Mouse (Mus musculus) gastrocnemius, postnatal 4 days (tissue): ENCODE results near the gene Lrrc4b. TPM values are rescaled to one million over a fixed set of nuclear protein-coding genes. Genes with fewer than 3 reads are reported as not detected.

ENCODE experiments used
- DNase-seq, 2 experiments: peaks; one replicate each; pipeline ENCODE4 v3.0.0; 2021 to 2022; ENCODE audit warnings: low spot score in 2 of 2, mixed read lengths in 2 of 2
- total RNA-seq, 2 experiments: library from RNA; stranded (reverse); gene quantifications; 2 replicates each; pipeline ENCODE4 v1.2.3; 2021

Lrrc4b gene
- total RNA-seq, 2 experiments from 2014 or later = 4.0 to 4.2 TPM

DNA sequence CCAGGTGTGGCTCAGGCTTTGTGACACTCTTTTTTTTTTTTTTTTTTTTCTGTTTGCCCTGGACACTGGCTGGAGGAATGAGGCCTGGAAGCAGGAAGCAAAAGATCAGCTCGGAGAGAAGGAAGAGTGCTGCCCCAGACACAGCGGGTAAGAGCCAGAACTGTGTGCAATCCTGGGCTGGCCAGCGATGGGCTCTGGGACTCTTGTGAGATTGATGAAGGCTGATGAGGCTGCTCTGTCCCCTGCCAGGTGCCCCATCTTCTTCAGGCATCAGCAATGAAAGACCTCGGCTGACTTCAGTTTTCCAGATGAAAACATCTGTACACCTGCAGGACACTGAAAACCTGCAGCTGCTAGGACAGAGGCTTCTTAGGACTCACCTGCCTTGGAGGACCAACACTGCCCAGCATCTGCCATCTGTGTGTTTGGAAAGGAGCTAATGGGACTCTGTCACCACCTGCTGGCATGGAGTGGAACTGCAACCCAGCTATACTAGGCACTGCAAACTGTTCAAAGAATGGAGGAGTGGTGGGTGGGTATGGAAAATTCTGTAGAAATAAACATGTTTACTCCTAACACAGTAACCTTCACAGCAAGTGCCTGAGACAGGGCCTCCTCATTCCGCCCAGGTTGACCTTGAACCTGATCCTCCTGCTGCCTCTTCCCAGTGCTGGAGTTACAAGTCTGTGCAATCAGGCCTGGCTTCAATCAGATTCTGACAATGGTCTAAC is 56.2 kb downstream of the Lrrc4b start:
- peak in 1 of 2 experiments; percentile 67 for DNase-seq

DNA sequence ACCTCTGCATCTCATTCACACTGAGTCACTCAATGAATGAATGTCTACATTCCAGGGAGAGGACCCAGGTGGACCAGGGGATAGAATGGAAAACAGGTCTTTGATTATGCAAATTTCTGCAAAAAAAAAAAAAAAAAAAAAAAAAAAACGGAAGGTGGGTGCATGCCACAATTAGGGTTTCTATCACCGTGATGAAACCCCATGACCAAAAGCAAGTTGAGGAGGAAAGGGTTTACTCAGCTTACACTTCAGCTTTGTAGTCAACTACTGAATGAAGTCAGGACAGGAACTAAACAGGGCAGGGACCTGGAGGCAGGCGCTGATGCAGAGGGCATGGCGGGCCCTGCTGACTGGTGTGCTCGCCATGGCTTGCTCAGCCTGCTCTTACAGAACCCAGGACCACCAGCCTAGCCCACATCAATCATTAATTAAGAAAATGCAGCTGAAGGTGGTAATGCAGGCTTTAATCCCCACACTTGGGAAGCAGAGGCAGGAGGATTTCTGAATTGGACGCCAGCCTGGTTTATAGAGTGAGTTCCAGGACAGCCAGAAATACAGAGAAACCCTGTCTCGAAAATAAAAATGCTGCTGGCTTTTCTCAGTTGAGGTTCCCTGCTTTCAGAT is 56.9 kb downstream of the Lrrc4b start:
- peak in 1 of 2 experiments; percentile 12 for DNase-seq

DNA sequence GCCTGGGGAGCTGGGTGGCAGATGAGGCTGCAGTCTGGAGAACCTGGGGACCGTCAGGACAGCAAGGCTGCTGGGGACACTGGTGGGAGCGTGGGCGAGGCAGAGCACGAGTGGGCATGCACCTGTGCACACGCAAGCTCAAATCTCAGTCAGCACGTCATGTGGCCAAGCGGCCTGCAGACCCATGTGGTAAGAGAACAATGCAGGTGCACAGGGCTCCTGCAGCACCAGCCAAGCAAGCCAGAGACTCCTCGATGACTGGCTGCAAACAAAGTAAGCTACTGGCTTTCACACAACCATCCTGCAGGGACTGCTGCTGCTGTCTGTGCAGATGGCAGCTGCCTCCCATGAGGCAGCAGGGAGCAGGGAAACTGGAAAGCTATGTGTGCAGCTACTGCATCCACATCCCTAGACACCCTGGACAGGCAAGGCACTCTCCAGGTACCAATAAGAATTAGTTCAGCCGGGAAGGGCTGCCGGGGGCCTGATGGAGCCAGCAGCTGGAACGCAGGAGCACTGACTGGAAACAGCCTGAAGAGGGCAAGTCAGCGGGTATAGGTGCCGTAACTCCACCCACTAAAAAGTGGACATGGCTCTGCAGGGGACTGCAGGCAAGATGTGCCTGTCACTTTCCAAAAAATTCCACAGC is 58.2 kb downstream of the Lrrc4b start:
- no peak for DNase-seq

DNA sequence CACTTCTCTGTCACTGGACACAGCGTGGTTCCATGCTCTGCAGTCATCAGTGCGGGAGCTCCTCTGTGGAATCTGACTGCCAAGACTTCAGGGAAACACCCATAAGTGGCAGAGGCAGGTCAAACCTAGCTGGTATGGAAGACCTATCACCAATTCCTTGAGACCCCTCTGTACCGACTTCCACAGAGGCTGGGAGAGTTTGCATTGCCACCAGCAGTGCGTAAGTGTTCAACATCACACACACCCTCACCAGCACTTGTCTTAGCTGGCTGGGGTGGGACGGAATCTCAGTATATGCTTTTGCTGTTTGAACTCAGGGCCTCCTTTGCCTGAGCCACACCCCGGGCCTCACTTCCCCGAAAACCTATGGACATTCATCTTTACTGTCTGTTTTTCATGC is 59.1 kb downstream of the Lrrc4b start:
- DNase-seq = no peak

DNA sequence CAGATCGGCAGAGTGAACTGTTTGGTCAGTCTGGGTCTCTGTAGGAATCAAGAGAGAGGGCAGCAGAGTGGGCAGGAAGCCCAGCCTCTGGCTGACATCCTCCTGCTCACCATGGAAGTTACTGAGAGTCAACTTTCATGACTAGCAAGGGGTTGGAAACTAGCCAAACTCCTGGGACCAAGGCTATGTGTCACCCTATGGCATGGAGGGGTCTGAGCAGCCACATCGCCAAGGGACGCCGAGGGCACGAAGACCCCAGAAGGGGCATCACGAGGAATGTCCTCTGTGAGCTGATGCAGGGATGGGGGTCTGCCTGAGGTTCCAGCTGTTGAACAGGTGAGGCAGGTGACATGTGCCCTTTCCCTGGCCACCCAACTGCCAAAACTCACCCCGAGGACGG is 59.7 kb downstream of the Lrrc4b start:
- no peak for DNase-seq

DNA sequence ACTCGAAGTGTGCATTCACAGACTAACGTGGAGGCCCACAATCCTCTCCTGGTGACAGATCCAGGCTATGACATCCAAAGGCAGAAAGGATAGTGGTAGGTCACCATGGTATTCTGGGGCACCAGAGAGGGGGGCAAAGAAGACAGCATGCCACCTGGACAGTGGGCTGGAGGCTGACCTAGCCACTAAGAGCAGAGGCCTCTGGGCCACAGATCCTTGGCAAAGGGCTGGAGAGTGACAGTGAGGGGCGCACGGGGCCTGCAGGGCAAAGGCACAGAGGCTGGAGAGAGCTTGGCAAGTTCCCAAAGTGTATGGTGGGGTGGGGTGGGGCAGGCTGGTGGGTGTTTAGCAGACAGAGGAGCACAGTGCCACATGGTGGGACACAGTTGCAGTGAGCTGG is 61.5 kb downstream of the Lrrc4b start:
- no peak for DNase-seq

DNA sequence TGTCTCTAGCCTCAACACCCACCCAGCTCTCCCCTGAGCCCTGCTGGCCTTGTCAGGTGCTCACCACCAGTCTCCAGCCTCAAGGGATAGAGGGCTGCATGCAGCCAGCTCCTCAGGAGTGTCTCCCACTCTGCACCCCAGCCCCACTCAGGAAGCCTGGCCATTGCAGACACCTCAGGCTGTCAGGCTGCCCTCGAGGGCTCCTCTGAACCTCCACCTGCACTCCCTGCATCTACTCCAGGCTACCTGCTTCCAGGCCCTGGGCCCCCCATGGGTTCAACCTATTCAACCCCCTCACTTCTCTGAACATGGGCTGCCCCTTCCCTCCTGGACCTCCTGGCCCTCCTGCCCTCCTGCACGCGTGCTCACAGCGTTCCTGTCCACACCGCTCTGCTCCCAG is 62.6 kb downstream of the Lrrc4b start:
- no peak for DNase-seq

DNA sequence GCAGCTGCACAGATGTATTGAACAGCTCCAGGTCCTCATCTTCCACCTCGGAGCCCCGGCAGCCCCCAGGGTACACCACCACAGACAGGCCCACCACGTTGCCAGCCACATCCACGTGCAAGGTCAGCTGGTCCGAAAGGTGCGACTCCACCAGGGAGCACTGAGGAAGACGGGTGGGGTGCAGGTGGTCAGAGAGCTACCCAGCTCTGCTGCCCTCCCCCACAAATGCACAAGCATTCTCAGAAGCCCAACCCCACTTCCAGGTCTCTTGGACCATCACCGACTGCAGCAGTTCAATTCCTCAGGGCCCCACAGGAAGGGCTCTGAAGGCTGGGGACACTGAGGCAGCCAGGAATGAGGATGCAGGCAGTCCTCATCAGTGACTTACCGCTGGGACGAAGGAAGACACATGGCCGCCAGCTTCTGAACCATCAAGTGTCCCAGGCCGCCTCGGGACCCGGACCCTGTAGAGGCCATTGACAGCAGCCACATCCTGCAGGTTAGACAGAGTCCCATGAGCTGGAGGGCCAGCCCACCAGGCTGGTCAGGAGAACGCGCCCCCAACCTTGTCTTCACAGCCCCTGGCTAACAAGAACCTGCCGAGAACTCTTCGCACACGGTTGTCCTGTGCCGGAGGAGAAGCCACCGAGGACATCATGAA is 63.5 kb downstream of the Lrrc4b start:
- DNase-seq = no peak

DNA sequence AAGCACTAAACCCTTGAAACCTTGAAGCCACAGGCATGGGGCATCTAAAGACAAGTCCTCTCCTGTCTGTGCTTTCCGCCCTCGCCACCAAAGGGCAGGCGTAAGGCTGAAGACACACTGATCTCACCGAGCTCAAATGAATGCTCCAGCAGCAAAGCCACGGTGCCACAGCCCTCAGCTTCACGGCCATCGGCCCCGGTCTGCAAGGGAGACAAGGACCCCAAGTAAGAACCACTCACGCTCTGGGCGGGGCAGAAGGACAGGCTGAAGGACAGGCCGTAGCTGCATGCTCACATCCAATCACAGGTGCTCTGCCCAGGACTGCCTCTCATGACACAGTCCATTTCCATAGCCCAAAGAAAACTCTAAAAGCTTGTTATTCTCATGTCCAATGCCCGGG is 65.9 kb downstream of the Lrrc4b start:
- DNase-seq = no peak

DNA sequence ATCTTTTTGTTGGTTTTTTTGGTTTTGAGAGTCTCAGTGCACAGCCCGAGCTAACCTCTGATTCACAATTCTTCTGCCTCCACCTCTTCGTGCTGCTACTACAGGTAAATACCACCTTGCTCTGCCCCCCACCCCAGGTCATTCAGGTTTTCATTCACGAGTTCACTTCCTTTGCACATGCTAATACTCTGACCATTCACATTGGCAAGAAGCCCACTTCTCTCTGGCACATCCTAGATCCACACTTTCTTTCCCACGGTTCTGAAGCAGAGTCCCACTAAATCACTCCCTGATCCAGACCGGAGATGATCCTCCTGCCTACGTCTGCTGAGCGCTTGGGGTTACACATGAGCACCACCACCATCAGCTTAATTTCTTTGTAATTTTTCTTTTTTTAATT is 66.3 kb downstream of the Lrrc4b start:
- no peak for DNase-seq

DNA sequence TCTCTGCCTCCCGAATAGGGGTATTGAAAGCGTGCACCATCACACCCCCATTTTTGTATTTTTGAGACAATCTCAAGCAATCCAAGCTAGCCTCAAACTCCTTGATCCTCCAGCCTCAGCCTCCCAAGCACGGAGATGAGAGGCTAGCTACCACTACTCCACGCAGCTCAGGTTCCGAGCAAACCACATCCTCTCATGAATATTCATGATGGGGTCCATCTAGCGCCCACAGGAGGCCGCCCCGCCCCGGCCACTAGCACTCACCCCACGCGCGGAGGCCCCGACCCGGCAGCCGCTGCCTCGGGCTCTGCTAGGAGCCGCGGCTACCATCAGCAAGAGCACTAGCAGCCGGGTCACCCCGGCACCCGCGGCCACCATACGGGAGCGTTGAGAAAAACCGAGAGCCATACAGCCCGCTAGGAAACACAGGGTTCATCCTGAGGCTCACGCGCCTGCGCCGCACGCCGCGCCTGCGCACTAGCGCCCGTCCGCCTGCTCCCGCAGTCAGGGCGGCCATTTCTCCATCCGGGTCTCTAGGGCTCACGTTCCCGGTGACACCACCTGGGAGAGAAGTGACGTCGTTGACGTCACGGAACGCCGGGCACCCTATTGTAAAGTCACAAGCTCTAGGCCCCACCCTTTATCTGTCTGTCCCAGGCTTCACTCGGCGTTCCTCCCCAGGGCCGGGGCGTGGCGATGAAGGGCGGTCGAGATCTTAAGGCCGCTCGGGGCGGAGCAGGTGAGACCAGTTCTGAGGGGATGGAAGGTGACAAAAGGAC is 67.4 kb downstream of the Lrrc4b start, which contains the start of the genes Emc10 and Fam71e1:
TSS of gene Emc10 (minus strand) at position 538 of the 779 bp plus-strand sequence.
TSS of gene Fam71e1 (plus strand) at position 590 of the 779 bp plus-strand sequence.
- DNase-seq = peak; percentile 96

DNA sequence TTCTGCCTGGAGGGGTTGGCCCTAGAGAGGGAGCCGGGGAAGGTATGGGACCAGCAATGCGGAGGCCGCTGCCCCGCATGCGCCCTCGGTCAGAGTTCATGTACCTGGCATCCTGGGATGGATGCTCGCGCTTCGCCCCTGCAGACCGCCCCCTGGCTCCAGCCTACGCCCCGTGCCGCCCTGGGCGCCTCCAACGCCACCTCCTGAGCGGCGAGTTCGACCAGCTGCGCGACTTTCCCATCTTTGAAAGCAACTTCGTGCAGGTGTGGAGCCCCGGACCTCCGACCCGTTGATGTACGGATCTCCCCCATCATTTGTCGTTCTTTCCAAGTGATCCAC is 67.9 kb downstream of the Lrrc4b start:
- no peak for DNase-seq

DNA sequence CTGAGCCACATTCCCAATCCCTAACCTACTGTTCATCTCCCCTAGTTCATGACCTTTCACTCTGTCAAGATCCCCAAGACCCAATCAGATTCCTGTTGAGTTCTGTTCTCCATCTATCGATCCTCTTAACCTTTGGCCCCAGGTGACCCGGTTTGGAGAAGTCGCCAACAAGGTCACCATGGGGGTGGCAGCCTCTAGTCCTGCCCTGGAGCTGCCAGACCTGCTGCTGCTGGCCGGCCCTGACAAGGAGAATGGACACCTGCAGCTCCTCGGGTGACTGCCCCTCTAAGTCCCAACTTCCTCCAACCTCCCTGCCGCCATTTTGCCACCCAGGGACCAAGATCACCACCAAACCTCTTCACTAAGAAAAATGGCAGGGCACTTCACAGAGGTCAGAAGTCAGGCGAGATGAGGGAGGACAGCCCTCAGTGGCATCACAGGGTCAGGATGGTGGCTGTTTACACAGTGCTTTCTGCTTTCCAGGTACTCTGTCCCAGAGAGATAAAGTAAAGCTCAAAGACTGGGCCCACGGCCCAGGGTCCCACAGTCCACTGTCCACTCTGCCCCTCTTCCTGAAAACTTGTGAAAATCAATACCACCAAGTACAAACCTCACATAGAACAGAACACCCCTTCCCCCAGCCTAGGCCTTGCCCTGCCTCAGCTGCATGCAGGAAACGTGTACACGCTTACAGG is 68.7 kb downstream of the Lrrc4b start:
- no peak for DNase-seq

DNA sequence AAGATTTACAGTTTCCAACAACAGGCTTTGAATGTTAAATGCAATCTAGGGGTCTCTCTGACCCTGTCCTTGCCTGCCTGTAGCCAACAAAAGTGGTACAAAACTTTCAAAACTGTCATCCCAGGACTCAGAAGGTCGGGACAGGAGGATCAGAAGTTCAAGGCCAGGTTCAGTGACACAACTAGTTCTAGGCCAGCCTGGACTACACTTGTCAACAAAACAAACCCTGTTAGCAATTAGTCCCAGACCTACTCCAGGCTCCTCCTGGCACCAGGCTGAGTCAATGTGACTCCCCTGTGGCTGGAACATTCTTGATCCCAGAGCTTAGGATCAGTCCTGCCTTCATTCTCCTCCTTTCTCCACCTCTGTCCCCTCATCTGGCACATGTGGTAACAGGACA is 70.1 kb downstream of the Lrrc4b start:
- DNase-seq = no peak

DNA sequence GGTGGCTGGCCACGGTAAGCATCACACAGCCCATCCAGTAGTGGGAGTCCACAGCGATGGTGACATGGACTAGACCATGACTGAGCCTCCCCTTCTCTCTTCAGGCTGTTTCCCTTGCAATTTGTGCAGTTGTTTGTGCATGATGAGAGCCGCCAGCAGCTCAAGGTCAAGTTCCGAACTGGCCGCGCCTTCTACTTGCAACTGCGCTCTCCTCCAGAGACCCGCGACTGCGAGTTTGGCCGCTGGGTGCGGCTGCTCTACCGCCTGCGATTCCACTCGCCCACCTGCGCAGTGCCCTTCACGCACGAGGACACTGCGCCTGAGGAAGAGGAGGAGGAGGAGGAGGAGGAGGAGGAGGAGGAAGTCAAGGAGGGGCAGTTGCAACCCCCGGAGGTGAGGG is 71.2 kb downstream of the Lrrc4b start:
- DNase-seq = no peak

DNA sequence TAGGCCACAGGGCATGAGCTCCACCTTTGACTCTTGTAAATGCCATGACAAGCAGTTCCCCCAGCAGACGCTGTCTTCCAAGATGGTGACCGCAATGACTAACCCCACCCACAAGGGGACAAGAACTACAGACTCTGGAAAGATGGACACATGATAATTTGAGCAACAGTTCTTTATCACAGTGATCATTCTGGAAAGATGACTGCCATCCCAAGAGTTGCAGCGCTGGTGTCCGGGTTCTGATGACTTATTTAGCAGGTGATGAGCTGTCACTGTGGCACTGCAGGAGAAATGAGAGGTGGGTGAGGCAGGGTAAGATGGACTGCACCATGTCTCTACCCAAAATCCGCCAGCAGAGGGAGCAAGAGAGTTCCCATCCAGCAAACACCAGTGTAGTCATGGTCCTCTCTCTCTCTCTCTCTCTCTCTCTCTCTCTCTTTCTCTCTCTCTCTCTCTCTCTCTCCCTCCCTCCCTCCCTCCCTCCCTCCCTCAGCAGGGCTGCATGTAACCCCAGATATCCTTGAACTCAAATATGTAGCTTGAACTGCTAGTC is 72.8 kb downstream of the Lrrc4b start:
- peak in 1 of 2 experiments; percentile 64 for DNase-seq

DNA sequence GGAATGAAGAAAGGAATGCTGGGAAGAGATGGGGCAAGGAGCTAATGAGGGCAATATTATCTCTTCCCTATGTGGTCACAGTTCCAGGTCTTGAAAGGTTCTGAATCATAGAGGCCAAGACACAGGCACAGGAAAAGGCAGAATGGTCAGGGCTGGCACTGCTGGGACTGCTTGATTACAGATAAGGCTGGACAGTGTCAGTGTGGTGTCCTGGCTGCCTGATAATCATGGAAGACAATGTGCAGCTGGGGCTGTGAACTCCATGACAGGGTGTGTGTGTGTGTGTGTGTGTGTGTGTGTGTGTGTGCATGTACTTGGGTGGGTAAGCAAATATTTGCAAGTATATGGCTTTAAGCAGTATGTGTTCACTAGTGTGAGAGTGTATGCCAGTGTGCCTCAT is 78.7 kb downstream of the Lrrc4b start:
- no peak for DNase-seq
